Mouse (Mus musculus): ENCODE results near the gene Kcnh4.

DNA sequence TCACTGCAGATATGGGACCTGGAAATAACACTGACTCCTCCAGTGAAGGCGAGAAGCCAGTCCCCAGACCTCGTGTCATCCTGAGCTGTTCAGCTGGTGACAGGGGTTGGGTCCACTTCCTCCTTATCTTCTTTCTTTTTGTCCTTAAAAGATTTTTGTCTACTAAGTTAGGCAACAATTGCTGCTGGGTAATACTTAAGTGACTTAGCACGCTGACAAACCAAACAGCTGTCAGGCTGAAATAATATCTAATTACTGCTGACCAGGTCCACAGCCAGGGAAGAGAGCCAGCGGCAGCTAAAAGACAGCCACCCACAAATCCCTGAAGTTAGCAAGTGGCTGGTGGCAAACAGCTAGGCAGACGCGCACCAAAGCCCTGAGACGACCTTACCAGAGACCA is 45.8 kb upstream of the Kcnh4 start:
- TF ChIP-seq POLR2A (IDR thresholded peaks at IDR 0.05; ENCODE audit: borderline replicate concordance, insufficient read depth, low read length) (no peak), CTCF (IDR thresholded peaks at IDR 0.05; ENCODE audit: borderline replicate concordance, insufficient read depth, low read depth, low read length) (no peak)
